Mouse (Mus musculus): ENCODE data around the gene Adipor2. TPM values are rescaled to one million over a fixed set of nuclear protein-coding genes. Genes with fewer than 3 reads are reported as not detected.
A peak's percentile ranks its signal among the peaks of the same experiment; 100 is the strongest.
"Not testable (repeated sequence)": the region's sequence is repeated elsewhere in the genome, so short reads cannot be mapped to it uniquely, and the experiment has no call there.

Adipor2 gene
- 10 to 100 TPM; 10.1 to 11.5 TPM for polyA plus RNA-seq (2017; shearing (Covaris generic))

DNA sequence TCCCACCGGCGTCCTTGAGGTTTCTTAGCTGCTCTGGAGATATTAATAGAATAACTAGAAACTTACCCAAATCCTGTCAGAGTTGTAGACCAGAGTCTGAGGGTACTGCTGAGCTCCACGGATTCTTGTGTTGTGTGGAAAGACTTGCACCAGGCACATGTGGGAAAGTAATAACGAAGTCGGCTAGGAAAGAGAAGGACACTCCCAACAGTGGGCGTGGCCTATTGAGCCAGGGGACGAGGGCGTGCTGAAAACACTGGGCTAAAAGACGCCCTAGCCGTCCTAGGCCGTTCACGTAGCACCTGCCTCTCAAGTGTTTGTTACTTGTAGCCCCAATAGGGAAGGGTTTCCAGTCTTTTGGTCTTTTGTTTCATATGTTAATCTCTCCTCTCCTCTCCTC is at the start of gene Adipor2:
TSS of gene Adipor2 (minus strand) at position 351 of the 400 bp plus-strand sequence.
- ATAC-seq = no peak

DNA sequence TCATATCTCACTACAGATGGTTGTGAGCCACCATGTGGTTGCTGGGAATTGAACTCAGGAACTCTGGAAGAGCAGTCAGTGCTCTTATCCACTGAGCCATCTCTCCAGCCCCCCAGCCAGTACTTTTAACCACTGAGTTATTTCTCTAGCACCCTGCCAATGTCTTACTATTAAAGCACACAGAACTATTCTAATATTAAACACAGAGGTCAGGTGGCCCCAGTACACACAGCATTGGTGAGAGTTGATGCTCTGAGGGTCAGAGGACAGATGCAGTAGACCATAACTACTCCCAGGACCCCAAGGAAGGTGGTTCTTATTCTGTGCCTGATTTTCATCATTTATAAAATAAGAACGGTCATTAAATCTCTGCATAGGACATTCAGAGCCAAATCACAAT is 48.7 kb upstream of the Adipor2 start:
- no peak for ATAC-seq

DNA sequence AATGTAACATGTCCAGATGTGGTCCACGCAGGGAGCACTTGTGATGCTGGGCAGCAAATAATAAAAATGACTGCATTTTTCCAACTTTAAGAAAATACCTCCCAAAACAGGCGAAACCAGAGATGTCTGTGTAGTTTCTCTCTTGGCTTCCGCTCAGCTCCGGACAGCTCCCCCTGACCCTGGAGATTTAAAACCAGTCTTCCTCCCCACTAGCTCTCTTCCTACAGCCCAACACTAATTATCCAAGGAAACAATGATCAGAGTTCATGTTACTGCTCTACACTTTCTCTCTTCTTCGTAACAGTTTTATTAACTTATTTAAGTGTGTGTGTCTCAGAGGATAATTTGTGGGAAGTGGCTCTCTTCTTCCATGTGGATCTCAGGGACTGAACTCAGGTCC is 42.9 kb upstream of the Adipor2 start:
- no peak for ATAC-seq

DNA sequence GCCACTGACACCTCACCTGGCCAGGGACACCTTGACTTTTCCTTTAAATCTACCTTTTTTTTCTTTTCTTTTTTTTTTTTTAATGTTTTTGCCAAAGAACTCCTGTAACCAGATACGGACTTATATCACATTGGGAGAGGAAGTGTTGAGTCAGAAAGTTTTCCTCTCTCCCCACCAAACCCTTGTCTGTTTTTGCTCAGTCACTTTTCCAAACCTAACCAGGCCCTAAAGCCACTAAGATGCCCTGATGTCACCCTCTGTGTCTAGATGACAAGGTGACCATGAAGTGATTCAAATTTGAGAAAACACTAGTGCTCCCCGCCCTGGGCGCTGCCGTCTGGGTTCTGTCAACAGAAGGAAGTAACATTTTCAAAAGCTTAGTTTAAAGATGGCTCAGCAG is 41.5 kb upstream of the Adipor2 start:
- no peak for ATAC-seq

DNA sequence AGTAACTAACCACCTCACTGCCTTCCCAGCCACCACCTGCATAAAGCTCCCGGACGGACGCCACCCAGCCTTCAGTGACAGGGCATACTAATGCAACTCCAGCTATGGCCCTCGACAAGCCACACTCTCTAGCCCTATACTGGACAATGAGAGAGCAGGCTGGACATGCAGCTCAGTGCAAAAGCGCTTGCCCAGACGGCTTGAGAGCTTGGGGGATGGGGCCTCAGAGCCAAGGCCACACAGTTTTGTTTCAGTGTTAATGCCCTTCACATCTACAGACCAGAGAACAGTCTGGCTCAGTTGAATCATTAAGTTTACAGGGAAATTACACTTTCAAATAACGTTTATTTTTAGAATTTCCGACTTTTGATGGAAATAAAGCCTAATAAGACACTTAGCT is 40.7 kb upstream of the Adipor2 start:
- no peak for ATAC-seq

DNA sequence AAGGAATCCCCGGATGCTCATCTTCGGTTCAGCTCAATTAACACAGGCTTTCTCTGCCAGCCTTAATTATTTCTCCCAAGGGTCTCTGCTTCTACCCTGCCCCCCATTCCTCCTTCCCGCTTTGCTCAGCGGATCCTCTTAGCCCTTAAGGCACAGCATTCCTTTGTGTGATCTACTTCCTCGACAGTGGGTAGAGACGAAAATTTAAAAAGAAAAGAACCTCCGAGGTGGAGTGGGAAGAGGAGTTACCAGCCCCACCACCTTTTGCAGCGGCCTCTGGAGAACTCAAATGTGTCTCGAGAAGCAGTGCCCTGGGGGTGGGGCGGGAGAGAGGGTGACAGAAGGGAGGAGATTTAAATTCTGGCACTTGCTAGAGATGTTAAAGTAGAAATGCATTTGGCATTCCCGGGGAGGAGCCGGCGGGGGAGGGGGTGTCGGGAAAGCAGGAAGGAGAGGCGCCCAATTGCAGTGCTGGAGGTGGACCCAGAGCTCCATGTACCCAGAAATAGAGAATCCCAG is 34.5 kb upstream of the Adipor2 start:
- ATAC-seq = no peak

DNA sequence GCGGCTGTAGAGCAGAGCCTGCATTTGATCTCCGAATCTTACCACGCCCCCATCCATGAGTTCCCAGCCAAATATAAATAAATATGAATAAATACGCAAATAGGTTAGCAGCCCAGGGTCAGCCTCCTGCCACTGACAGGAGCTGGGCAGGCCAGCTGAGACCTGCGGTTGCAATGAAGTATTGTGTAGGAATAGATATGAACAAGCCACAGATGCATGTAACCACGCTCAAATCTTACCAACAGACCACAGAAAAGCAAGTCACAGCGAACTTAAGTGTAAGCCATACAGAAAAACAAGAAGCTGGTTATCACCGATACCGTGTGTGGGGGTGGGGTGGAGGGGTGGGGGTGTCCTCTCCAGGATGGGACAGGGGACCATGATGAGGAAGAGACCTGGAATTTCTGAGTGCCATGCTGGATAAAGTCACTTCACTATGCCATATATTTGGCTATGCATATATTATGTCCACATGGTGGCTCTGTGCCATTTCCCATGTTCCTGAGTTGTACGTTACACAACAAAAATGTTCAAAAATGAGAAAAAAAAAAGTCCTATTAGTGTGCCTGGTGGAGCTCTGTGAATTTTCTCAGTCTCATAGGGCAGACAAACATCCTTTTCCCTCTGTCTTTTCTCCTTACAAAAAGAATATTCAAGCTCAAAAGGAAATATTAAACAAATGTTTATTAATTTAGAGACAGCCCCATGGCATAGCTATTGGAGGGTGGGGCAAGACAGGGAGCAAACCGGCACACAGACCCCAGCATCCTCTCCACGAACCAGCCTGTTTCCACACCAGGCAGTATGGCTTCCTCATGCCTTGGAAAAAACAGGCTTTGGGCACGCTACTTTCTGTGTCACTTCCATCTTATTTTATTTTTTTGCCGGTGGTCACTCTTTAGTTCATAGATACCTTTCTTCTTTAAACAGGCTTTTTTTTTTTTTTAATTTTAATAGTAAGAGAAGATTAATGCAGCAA is 33.8 kb upstream of the Adipor2 start:
- ATAC-seq = no peak

DNA sequence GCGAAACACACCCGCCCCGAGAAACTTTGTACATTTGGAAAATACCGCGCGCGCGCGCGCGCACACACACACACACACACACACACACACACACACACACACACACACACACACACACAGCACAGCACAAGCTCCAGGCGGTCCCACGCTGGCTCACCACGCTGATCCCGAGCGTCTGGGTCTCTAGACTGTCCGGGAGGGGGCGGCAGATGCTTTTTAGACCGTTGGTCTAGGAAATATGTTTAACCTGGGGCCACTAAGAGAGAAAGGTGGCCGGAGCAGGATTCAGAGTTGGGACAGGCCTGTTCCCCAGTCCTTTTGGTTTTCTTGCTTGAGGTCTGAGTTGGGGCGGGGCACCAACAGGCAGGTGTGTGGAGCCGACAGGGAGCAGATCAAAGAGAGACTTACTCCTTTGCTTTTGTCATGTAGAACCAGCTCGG is 31.6 kb upstream of the Adipor2 start:
- peak; percentile 26 for ATAC-seq

DNA sequence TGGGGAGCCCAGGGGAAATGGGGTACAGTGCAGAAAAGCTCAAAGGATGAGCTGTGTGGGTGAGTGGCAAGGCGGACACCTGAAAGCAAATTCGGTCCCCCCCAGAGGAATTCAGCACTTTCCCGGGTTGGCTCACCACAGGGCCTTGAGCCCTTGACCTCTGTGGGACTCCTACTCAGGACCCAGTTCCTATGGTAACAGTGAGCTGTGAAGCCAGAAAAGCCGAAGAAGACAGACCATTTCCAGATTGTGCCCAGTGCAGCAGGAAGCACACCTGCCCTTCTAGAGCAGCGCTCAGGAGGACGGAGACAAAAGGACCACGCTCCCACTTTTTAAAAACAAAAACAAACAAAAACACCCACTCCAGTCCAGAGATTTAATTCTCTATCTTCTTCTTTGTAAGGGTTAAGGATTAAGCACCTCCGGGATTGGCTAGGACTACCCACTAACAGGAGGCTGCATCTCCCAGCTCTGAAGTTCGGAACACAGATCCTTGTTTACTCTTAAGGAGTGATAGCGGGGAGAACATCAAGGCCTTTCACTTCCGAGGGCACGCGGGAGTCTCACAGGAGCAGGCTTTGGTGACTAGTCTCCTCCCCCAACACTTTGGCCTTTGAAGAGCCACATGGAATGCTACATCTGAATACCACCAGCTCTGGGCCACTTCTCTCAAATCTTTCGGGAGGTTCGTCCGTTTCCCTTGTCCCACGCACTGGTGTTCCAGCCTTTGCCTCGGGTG is 31.0 kb upstream of the Adipor2 start:
- no peak for ATAC-seq

DNA sequence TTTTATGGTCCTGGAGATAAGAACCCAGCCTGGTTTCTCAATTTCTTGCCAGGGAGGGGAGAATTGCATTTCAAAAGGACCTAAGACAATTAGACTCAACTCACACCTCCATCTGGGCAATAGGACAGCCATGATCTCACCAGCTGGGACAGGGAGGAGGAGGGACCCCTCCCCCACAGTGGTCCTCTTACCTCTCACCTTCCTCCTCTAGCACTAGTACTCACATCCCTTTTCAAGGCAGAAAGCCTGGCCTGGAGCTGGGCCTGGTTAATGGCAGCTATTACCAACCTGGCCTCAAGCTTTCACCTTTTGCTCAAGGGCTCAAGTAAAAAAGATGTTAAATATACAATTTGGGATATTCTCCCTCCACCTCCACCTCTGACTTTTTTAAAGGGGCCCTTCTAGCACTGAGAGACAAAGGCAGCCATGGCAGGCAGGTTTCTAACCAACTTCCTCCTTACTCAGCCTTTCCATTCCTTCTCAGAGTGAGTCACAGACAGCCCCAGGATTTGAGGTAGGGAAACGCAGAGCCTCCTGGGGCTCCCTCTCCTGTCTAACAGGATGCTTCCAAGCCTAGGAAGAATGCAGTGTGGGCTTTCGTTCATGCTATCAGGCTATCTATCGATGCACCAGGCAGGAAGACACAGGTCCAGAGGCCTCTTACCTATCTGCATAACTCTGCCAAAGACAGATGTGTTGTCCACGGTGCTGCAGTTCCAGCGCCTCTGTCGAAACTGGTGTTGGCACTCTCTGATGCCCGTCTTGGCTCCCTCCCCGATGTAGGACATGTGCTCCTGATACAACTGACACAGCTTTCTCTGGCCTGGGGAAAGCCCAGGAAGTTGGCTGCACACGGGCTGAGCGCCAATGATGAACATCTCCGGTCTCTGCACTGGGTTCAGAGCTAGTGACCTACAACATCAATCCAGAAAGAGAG is 28.4 kb upstream of the Adipor2 start:
- no peak for ATAC-seq

DNA sequence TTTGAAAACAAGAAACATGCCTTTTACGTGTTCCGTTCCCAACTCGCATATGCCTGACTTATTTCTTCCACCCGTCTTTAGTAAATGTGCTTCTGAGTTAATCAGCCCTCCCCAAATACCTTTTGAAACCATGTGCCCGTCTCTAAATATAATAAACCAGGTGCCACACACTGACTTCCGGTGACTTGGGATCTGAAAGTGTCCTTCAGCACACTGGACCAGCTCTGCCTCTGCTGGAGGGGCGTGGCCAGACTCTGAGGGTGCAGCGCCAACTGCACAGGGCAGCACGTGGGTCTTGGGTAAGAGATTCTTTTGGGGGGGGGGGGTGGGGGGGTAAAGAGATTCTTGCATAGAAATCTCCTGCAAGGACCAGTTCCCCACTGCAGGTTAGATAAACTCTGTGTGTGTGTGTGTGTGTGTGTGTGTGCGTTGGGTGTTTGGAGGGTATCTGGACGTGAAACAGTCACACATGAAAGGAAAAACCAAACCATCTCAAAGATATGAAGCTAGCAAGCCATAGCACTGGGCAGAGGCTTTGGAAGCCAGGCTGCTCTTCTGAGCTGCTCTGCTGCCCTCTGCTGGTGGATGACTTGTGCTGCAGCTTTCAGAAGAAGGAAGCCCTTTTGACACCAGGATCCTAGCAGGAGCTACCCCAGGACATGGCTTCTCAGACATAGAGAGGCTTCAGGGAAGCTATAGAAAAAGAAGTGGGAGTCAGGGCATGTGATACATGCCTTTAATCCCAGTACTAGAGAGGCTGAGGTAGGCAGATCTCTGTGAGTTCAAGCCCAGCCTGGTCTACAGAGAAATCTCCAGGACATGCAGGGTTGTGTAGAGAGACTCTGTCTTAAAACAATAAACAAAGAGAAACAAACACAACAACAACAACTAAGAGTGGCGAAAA is 26.5 kb upstream of the Adipor2 start:
- peak; percentile 64 for ATAC-seq

DNA sequence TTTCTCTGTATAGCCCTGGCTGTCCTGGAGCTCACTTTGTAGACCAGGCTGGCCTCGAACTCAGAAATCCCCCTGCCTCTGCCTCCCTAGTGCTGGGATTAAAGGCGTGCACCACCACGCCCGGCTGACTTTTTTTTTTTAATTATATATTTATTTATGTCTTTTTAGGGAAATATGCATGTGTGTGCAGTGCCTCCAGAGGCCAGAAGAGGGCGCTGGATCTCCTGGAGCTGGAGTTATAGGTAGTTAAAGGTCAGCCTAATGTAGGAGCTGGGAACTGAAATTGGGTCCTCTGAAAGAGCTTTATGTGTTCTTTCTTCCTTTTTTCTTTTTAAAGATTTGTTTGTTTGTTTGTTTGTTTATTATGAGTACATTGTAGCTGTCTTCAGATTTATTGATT is 25.2 kb upstream of the Adipor2 start:
- ATAC-seq = not testable (repeated sequence)

DNA sequence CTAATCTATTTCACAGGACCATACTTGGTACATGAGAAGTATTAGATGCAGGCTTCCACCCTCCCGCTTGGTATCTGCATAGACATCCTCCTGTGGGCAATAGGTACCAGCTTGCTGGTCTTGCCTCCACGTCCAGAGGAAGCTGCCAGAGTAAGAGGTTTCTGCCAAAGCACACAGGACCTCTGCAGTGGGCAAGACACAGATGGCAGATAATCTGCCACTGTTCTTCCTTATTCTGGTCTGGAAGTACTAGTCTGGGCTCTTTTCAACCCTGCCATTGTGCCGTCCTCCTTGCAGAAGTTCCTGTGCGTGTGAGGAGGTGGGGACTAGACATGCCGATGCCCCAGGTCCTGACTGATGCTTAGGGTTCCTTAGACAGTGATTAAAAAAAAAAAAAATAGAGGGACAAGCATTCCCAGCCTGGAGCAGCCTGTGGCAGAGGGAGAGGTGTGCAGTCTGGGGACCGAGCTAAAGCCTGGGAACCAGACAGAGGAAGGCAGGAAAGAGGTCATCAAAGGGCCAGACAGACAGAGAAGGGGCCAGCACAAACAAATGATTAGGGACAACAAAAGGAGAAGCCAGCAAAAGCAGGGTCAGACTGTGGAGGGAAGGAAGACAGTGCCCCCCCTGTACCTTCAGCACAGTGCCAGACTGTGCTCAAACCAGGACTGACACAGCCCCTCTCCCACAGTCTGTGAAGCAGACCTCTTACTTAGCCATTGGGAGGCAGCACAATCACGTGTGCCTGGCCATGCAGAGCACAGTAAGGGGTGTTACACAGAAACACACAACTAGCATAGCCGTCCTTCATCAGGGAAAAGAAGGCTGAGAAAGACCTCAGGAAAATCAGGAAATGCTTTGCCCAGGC is 20.6 kb upstream of the Adipor2 start:
- ATAC-seq = no peak

DNA sequence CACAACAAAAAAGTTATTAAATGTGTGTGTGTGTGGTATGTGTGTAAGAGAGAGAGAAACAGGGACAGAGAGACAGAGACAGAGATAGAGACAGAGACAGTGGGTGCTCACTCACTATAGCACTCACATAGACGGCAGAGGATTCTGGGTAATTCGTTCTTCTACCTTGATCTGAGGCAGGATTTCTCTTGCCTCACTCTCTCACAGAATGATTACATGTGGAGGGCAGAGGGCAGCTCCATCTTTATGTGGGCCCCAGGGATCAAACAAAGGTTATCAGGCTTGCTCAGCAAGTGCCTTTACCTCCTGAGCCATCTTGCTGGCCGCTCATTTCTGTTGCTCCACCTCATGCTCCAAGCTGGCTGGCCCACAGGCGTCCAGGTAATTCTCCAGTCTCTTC is 16.9 kb upstream of the Adipor2 start:
- ATAC-seq = no peak

DNA sequence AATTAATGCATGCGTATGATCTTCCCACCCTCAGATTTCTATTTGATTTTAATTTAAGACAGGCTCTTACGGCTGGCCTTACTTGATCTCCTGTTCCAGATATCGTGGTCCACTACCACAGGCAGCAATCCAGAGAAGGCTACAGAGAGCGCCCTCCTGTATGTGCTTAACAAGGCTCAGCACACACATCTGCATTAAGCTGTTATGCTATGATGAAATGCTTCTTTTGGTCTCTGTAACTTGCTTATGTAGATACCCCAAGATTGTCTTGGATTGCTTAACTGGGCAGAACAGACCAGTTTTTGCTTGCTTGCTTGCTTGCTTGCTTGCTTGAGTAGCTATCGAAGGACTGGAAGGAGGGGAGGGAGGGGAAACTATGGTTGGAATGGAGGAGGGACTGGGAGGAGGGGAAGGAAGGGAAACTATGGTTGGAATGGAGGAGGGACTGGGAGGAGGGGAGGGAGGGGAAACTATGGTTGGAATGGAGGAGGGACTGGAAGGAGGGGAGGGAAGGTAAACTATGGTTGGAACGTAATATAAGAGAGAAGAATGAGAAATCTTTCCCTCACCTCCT is 14.3 kb upstream of the Adipor2 start:
- no peak for ATAC-seq

DNA sequence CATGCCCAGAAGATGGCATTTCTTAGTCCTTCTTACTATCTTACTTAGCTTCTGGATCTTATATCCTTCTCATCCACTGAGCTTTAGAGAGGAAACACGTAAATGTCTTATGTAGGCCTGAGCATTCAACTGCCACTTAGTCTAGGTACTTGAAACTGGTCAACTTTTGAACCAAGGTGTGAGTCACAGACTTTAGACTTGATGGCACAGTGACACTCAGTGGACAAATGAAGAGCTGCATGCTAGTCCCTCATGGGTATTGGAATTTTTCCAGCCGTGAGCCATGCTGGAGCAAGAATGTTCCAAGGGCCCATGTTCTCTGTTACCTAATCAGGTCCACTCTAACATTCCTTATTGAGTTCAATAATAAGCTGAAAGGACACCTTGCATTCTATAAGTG is 13.0 kb upstream of the Adipor2 start:
- ATAC-seq = no peak

DNA sequence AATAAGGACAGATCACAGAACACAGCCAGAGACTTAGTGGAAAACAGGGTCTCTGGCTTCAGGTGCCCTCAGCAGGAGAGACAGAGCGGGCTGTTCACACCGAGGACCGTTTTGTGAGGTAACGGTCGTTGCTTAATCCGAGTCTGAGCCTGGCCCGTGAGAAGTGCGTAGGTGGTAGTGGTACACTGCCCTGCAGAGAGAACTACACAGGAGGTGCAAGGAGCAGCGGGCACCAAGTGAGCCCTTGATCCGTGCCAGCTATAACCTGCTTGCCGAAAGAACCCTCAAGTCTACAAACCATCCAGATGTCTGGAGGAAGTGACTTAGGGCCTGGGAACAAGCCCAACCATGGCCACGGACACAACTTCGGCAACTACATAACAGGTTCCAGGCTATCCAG is 11.8 kb upstream of the Adipor2 start:
- ATAC-seq = no peak

DNA sequence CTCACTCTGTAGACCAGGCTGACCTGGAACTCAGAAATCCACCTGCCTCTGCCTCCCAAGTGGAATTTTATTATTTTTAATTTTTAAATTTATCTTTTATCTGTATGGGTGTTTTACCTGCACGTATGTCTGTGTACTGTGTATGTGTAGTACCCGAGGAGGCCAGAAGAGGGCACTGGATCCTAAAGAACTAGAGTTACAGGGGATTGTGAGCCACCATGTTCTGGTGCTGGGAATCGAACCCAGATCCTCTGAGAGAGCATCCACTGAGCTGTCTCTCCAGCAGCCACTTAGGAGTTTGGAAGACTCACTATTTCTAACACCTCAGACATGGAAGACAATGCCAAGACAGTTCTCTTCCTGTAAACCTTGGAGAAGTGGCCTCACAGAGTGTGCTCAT is 11.1 kb upstream of the Adipor2 start:
- no peak for ATAC-seq

DNA sequence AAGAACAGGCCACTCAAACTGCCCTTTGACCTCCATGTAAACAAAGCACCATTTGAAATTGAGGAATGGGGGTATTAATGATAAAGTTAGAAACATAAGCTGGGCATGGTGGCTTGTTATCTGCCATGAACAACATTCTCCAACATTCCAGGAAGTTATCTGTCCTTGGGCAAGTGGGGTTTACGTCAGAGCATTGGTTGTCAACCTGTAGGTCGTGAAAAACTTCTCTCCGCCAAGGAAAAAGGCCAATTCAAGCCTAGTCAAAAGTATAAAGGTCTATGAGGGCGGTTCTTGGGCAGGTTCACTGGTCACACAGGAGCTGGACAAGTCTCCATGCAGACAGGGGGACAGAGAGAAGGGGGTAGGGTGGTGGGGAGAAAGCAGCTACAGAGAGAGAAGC is 3.5 kb upstream of the Adipor2 start:
- no peak for ATAC-seq

DNA sequence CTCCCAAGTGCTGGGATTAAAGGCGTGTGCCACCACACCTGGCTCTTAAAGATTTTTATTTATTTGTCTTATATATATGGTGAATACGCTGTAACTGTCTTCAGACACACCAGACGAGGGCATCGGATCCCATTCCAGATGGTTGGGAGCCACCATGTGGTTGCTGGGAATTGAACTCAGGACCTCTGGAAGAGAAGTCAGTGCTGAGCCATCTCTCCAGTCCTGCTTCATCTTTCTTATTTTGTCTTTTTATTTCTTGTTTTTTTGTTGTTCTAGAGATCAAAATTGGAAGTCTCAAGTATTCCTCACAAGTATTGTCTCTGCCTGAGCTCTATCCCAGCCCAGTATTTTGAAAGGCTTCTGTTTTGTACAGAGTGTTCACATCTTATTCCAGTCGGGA is 2.9 kb upstream of the Adipor2 start:
- ATAC-seq = no peak

Data from activated CD4-positive, CD25-positive, alpha-beta regulatory T cell, adult 4 months (primary cell).